Mouse (Mus musculus): ENCODE measurements around the gene Gm45062. TPM values are rescaled to one million over a fixed set of nuclear protein-coding genes. Genes with fewer than 3 reads are reported as not detected.

Gene Gm45062
- 3.9 TPM for polyA plus RNA-seq (2014; fragmentation: Illumina TruSeq; extraction: RNeasy Lipid Tissue Mini Kit (QIAGEN cat#74804); ENCODE audit: insufficient read depth, low read depth, low replicate concordance)

DNA sequence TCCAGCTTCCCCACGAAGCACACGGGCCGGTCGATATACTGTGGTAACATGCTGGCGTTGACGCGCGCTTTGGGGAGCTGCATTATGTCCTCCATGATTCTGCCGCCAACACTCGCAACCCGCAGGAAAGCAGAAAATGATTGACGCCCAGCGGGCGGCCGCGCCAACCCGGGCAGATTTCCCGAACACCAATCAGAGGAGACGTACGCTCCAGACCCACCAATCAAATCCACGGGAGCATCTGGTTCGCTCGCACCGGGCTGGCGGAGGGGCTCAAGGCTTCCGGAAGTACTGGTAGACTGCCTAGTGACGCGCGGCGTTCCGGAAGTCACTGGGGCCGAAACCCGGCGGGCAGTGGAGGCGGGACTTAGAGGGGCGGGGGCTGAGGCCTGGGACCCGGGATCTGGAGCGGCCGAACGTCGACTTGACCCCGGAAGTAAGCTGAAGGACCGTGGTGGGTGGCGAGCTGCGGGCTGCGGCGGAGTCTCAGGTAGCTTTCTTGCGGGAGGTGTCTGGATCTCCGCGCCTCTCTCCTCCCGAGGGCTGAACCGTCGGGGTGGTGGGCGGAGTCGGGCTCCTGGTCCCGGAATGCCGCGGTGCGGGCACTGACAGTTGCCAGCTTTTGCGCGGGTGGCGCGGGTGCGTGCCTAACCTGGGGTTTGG is at the start of gene Gm45062, which contains the start of the genes Rpa3 and Umad1:
Gm45062 (plus strand) TSS at position 447 of the 663 bp plus-strand sequence.
Rpa3 (minus strand) TSS at position 170 of the 663 bp plus-strand sequence.
Umad1 (plus strand) TSS at position 285 of the 663 bp plus-strand sequence.

DNA sequence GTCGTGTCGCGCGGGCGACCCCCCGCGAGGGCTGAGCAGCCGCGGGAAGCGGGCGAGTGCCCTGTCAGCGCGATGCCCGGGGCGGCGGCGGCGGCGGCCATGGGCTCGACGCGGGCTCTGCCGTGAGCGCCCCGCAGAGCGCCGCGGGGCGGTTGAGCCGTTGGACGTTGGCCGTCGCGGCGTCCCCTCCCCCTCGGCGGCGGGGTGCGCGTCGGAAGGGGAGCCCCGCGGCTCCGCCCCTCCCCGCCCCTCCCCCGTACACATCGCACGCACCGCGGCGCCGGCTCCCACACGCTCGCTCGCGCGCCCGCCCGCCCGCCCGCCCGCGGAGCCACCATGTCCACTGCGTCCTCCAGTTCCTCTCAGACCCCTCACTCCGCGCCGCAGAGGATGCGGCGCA is 250.3 kb downstream of the Gm45062 start, which contains the start of gene Glcci1:
Glcci1 (plus strand) TSS at position 50 of the 400 bp plus-strand sequence.

Other genes with a start within 250 kb of the Gm45062 start
- 0.17 TPM for gene Col28a1, start 66.8 kb upstream of the Gm45062 start, polyA plus RNA-seq (2014; fragmentation: Illumina TruSeq; extraction: RNeasy Lipid Tissue Mini Kit (QIAGEN cat#74804); ENCODE audit: insufficient read depth, low read depth, low replicate concordance)
- 5.5 TPM for gene Mios, start 50.2 kb upstream of the Gm45062 start, polyA plus RNA-seq (2014; fragmentation: Illumina TruSeq; extraction: RNeasy Lipid Tissue Mini Kit (QIAGEN cat#74804); ENCODE audit: insufficient read depth, low read depth, low replicate concordance)
- 40.8 TPM for gene Rpa3, start 277 bp upstream of the Gm45062 start, polyA plus RNA-seq (2014; fragmentation: Illumina TruSeq; extraction: RNeasy Lipid Tissue Mini Kit (QIAGEN cat#74804); ENCODE audit: insufficient read depth, low read depth, low replicate concordance)
- gene Umad1, start 162 bp upstream of the Gm45062 start, polyA plus RNA-seq (2014; fragmentation: Illumina TruSeq; extraction: RNeasy Lipid Tissue Mini Kit (QIAGEN cat#74804); ENCODE audit: insufficient read depth, low read depth, low replicate concordance) = 12.2 TPM